Mouse (Mus musculus): ENCODE results near the gene Dcaf17. TPM values are rescaled to one million over a fixed set of nuclear protein-coding genes. Genes with fewer than 3 reads are reported as not detected.
A peak's percentile ranks its signal among the peaks of the same experiment; 100 is the strongest.

Dcaf17 gene
- 17.7 and 18.7 TPM in 2 replicates for polyA plus RNA-seq (2015; fragmentation: Nextera tagmentation; extraction: Ambion mirVana)

DNA sequence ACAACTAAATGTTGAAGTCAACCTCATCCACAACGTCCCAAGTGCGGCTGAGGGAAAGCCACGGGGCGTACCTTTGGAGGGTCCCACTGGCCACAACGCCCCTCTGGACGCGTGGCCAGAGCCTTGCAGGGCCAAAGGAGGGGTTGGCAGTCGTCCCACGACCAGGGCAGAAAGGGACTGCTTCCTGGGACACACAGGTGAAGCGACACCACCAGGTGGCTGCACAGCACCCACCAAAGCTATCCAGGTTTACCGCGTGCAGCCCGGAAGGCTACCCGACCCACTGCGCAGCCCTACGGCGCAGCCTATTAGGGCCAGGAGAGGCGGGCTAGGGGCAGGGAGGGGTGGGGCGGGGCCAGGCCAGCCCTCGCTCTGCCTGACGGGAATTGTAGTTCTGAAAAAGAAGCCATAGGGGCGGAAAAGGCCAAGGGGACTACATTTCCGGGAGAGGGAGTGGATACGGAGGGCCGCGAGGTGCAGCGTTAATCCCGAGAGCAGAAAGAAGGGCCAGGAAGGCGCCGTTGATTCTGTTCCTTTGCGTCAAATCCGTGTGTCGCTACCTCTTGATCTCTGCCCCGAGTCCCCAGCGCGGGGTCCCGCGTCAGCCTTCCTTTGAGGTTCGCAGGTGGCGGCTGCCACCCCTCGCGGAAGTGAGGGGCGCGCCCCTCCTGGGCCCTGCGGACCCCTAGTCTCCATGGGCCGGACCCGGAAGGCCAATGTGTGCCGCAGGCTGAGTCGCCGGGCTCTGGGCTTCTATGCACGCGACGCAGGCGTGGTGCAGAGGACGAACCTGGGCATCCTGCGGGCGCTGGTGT lies at the start of gene Dcaf17, which contains the start of gene Mettl8:
Gene Dcaf17 (plus strand): TSS at position 29 of the 815 bp plus-strand sequence.
Gene Mettl8 (minus strand): TSS at position 284 of the 815 bp plus-strand sequence.
- H3K27ac ChIP-seq (replicated peaks): peak within 1 kb of the TSS; percentile 92
- H3K9me3 ChIP-seq: no peaks in the 10 kb centered on the region
- under 1% methylated on average over 57 of the region's 57 CpGs for WGBS
- no peaks in the 10 kb centered on the region for H3K27me3 ChIP-seq (replicated peaks)
- H3K4me1 ChIP-seq: peaks cover 12% of the 10 kb centered on the region
- ATAC-seq (ENCODE audit: extremely low read depth, insufficient number of reproducible peaks, low FRiP score, low TSS enrichment): peak; percentile 96
- peak within 1 kb of the TSS; percentile 80 for H3K4me3 ChIP-seq
- peak within 1 kb of the TSS; percentile 91 for H3K9ac ChIP-seq
- H3K4me2 ChIP-seq: peak within 1 kb of the TSS; percentile 87
- peaks cover 22% of the 10 kb centered on the region for H3K36me3 ChIP-seq

DNA sequence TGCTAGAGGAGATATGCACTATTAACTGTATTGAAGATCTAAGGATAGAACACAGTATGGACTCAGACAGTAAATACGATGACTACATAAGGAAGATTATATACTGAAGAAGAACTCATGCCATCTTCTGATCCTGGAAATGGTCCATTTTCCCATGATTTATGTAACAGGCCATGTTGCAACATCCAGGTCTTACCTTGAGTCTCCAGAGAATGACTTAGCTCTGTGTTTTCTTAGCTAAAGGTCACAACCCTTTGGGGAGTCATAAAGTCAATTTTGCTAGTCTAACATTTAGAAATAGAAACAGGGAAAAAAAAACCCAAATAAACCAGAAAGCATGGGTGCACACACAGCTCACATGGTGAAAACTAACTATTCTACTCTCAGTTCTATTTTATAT lies 43.3 kb upstream of the Dcaf17 start:
- ATAC-seq (ENCODE audit: extremely low read depth, insufficient number of reproducible peaks, low FRiP score, low TSS enrichment): no peak

DNA sequence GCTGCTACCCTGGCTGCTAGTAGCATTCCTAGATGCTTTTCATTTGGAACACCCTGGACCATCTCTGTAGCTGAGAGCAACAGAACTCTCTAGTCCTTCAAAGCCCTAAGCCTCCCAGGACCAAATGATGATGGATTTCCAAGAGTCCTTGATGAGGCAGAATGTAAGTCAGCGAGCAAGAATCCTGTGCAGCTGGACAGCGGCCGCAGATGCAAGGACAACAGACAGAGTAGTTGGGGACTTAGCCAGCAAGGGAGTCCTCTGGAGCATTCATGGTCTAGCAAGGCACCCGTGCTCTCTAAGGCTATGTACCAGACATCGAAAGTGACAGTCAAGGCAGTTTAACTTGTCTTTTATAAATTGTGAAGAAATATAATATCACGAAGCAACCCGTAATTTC lies 41.6 kb upstream of the Dcaf17 start:
- no peaks in the 10 kb centered on the region for H3K27me3 ChIP-seq (replicated peaks)
- H3K9me3 ChIP-seq: no peaks in the 10 kb centered on the region
- H3K4me2 ChIP-seq: no peak overlapping the region
- H3K27ac ChIP-seq (replicated peaks): no peak overlapping the region
- no peak overlapping the region for H3K9ac ChIP-seq
- peaks cover 6% of the 10 kb centered on the region for H3K36me3 ChIP-seq
- no peak for ATAC-seq (ENCODE audit: extremely low read depth, insufficient number of reproducible peaks, low FRiP score, low TSS enrichment)
- 91% methylated on average over 7 of the region's 7 CpGs for WGBS
- H3K4me3 ChIP-seq: no peak overlapping the region
- 0 out of 2 replicates have a peak, but pooled peaks cover under 1% of the 10 kb centered on the region for H3K4me1 ChIP-seq

More for the DNA sequence above, 43.3 kb upstream of the Dcaf17 start:
- Histone ChIP-seq H3K27me3 (replicated peaks) (no peaks in the 10 kb centered on the region), H3K4me2 (no peak overlapping the region), H3K36me3 (peaks cover 6% of the 10 kb centered on the region), H3K4me3 (no peak overlapping the region), H3K9me3 (no peaks in the 10 kb centered on the region), H3K27ac (replicated peaks) (no peak overlapping the region), H3K4me1 (no peaks in the 10 kb centered on the region), H3K9ac (no peak overlapping the region)
- 74% methylated on average over 1 of the region's 1 CpGs for WGBS

DNA sequence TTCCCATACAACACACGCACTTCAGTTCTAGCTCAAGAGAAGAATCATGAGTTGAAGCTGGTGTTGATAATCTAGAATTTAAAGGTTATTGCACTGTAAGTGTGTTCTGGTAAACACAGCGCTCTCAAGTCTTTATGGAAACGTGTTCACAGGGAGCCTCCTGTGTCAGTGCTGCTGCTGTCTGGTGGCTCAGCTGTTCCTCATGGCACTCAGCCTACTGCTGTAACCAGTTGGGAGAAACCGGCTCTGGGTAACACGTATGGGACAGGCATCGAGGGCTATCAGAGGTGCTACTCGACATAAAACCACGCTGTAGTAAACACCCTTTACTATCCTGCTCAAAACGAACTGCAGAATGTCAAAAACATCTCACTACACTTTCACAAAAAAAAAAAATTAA lies 35.9 kb upstream of the Dcaf17 start:
- Histone ChIP-seq H3K4me3 (no peak overlapping the region), H3K4me2 (peak overlapping the region; percentile 30), H3K4me1 (peaks cover 16% of the 10 kb centered on the region), H3K9ac (peak overlapping the region; percentile 47), H3K9me3 (no peaks in the 10 kb centered on the region), H3K27me3 (replicated peaks) (no peaks in the 10 kb centered on the region), H3K36me3 (peaks cover 3% of the 10 kb centered on the region; the same call in 1 of the 2 replicates), H3K27ac (replicated peaks) (peak overlapping the region; percentile 84)
- ATAC-seq (ENCODE audit: extremely low read depth, insufficient number of reproducible peaks, low FRiP score, low TSS enrichment): no peak
- WGBS: 49% methylated on average over 9 of the region's 9 CpGs

DNA sequence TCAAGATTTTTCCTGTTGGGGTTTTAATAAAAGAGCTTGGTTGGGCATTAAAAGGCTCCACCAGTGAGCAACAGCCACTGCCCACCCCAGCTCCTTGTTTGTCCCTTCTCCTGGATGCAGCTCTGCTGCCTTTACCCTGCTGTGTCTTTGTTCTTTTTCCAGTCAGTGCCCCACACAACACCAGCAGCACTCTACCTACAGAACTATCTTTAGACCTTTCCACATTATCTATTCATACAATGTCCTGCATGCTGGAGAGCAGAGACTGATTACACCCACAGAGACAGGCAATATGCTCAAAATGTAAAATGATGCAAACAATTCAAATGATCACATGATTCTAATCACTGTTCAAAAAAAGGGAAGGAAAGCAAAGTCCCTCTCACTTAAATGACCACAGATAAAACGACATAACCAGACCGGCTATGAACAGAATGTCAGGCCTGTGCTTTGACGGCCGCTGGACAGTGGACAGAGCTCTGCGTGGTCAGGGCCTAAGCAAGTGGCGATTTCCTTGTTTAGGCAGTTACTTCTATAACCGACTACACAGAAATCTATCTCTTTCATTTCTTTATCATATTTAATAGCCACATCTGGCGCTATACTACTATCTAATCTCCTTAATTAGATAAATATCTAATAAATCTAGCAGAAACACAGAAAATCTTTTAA lies 35.3 kb upstream of the Dcaf17 start:
- H3K36me3 ChIP-seq: peaks cover 3% of the 10 kb centered on the region; the same call in 1 of the 2 replicates
- no peak for ATAC-seq (ENCODE audit: extremely low read depth, insufficient number of reproducible peaks, low FRiP score, low TSS enrichment)
- no peaks in the 10 kb centered on the region for H3K27me3 ChIP-seq (replicated peaks)
- no peaks in the 10 kb centered on the region for H3K9me3 ChIP-seq
- WGBS: 39% methylated on average over 8 of the region's 8 CpGs
- no peak overlapping the region for H3K4me3 ChIP-seq
- peak overlapping the region; percentile 84 for H3K27ac ChIP-seq (replicated peaks)
- peaks cover 16% of the 10 kb centered on the region for H3K4me1 ChIP-seq
- peak overlapping the region; percentile 47 for H3K9ac ChIP-seq
- peak overlapping the region; percentile 30 for H3K4me2 ChIP-seq

GRCm38 (mm10) chr2:71020674-71021073 lies 34.5 kb upstream of the Dcaf17 start:
- Histone ChIP-seq H3K4me3 (no peak overlapping the region), H3K9me3 (no peaks in the 10 kb centered on the region), H3K4me1 (peaks cover 21% of the 10 kb centered on the region), H3K27me3 (replicated peaks) (no peaks in the 10 kb centered on the region), H3K4me2 (no peak overlapping the region), H3K27ac (replicated peaks) (no peak overlapping the region), H3K36me3 (peaks cover 3% of the 10 kb centered on the region; the same call in 1 of the 2 replicates), H3K9ac (no peak overlapping the region)
- no peak for ATAC-seq (ENCODE audit: extremely low read depth, insufficient number of reproducible peaks, low FRiP score, low TSS enrichment)
- WGBS: 76% methylated on average over 8 of the region's 8 CpGs

- 84% methylated on average over 6 of the region's 6 CpGs for WGBS
- ATAC-seq (ENCODE audit: extremely low read depth, insufficient number of reproducible peaks, low FRiP score, low TSS enrichment): no peak
Observed at GRCm38 (mm10) chr2:71022991-71023390, 32.1 kb upstream of the Dcaf17 start.

GRCm38 (mm10) chr2:71023986-71024385 lies 31.1 kb upstream of the Dcaf17 start:
- H3K27me3 ChIP-seq (replicated peaks): no peaks in the 10 kb centered on the region
- no peaks in the 10 kb centered on the region for H3K9me3 ChIP-seq
- no peak overlapping the region for H3K4me3 ChIP-seq
- H3K4me1 ChIP-seq: peaks cover 32% of the 10 kb centered on the region
- no peak for ATAC-seq (ENCODE audit: extremely low read depth, insufficient number of reproducible peaks, low FRiP score, low TSS enrichment)
- no peak overlapping the region for H3K9ac ChIP-seq
- H3K27ac ChIP-seq (replicated peaks): no peak overlapping the region
- WGBS: 88% methylated on average over 6 of the region's 6 CpGs
- no peak overlapping the region for H3K4me2 ChIP-seq
- H3K36me3 ChIP-seq: no peaks in the 10 kb centered on the region

More at GRCm38 (mm10) chr2:71022991-71023390, 32.1 kb upstream of the Dcaf17 start:
- Histone ChIP-seq H3K9me3 (no peaks in the 10 kb centered on the region), H3K36me3 (no peaks in the 10 kb centered on the region), H3K27me3 (replicated peaks) (no peaks in the 10 kb centered on the region), H3K4me3 (no peak overlapping the region), H3K9ac (no peak overlapping the region), H3K27ac (replicated peaks) (no peak overlapping the region), H3K4me2 (no peak overlapping the region), H3K4me1 (peaks cover 37% of the 10 kb centered on the region)

DNA sequence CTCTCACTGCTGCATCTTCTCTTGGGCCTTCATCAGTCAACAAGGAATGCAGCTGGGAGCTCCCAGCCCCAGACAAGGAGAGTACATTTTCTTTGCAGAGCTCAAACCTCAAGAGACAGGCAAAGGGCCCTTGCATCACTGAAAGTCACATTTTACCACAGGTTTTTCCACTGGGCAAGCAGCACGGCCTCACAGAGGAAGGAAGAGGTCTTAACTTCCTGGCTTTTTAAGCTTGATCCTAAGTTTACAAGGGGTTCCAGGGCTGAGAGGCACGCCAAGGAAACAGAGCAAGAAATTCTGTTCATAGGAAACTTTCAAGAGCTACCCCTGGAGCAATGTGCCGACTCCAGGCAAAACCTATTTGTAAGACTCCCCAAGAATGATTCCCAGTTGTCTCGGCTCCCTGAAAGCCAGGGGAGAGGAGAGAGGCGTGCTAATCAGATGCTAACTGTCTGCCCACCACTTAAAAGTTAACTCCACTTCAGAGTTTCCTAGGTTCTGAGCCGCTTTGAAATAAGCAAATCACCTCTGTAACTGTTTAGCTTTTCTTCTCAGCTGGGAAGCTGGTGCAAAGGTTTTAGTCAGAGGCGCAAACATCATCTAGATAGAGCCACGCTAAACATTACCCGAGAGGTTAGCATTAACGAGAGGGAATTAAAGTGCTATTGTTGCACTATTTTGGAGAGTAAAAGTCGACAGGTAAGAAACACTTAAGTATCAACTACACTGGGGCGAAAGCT lies 29.4 kb upstream of the Dcaf17 start:
- no peaks in the 10 kb centered on the region for H3K9me3 ChIP-seq
- H3K4me1 ChIP-seq: peaks cover 21% of the 10 kb centered on the region
- H3K4me3 ChIP-seq: no peak overlapping the region
- peak overlapping the region; percentile 65 for H3K9ac ChIP-seq
- H3K4me2 ChIP-seq: peak overlapping the region; percentile 6; the same call in 1 of the 2 replicates
- 37% methylated on average over 12 of the region's 12 CpGs for WGBS
- H3K36me3 ChIP-seq: no peaks in the 10 kb centered on the region
- no peaks in the 10 kb centered on the region for H3K27me3 ChIP-seq (replicated peaks)
- H3K27ac ChIP-seq (replicated peaks): peak overlapping the region; percentile 59
- no peak for ATAC-seq (ENCODE audit: extremely low read depth, insufficient number of reproducible peaks, low FRiP score, low TSS enrichment)

- H3K9ac ChIP-seq: no peak overlapping the region
- no peaks in the 10 kb centered on the region for H3K27me3 ChIP-seq (replicated peaks)
- H3K4me3 ChIP-seq: no peak overlapping the region
- peaks cover 30% of the 10 kb centered on the region for H3K4me1 ChIP-seq
- no peaks in the 10 kb centered on the region for H3K36me3 ChIP-seq
- no peaks in the 10 kb centered on the region for H3K9me3 ChIP-seq
- peak; percentile 62; the same call in 1 of the 2 replicates for ATAC-seq (ENCODE audit: extremely low read depth, insufficient number of reproducible peaks, low FRiP score, low TSS enrichment)
- no peak overlapping the region; the same call in 1 of the 2 replicates for H3K27ac ChIP-seq (replicated peaks)
- WGBS: 45% methylated on average over 5 of the region's 5 CpGs
- no peak overlapping the region for H3K4me2 ChIP-seq
Observed at GRCm38 (mm10) chr2:71026787-71027186, 28.3 kb upstream of the Dcaf17 start.

DNA sequence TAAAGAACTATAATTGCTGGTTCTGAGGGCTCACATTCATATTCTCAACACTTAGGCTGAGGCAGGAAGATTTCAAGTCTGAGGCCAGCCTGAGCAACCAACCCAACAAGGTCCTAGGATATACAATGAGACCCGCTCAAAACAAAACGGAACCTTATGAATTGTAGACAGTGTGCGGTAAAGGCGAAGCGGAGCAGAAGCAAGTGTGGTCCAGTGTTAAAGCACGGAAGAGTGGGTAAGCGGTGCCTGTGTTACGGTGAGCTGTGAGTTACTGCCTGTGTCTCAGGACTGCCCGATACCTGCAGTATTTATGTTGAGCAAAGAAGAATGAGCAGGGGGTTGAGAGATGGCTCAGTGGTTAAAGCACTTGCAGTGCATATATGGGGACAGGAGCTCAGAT lies 27.5 kb upstream of the Dcaf17 start:
- no peaks in the 10 kb centered on the region for H3K36me3 ChIP-seq
- ATAC-seq (ENCODE audit: extremely low read depth, insufficient number of reproducible peaks, low FRiP score, low TSS enrichment): no peak
- H3K4me3 ChIP-seq: no peak overlapping the region
- 95% methylated on average over 9 of the region's 9 CpGs for WGBS
- H3K4me2 ChIP-seq: no peak overlapping the region
- H3K27me3 ChIP-seq (replicated peaks): no peaks in the 10 kb centered on the region
- H3K9ac ChIP-seq: no peak overlapping the region
- no peak overlapping the region for H3K27ac ChIP-seq (replicated peaks)
- peaks cover 38% of the 10 kb centered on the region for H3K4me1 ChIP-seq
- no peaks in the 10 kb centered on the region for H3K9me3 ChIP-seq
